Mouse (Mus musculus): ENCODE measurements around the gene Actg1. TPM values are rescaled to one million over a fixed set of nuclear protein-coding genes. Genes with fewer than 3 reads are reported as not detected.
A peak's percentile ranks its signal among the peaks of the same experiment; 100 is the strongest.
"Not testable (repeated sequence)": the region's sequence is repeated elsewhere in the genome, so short reads cannot be mapped to it uniquely, and the experiment has no call there.

The Actg1 gene
- polyA plus RNA-seq, 1 experiment = 7,516 TPM

- Histone ChIP-seq H3K27me3 (ENCODE audit: control insufficient read depth, insufficient read depth, insufficient read length) (no peaks in the 10 kb centered on the region), H3K79me3 (ENCODE audit: low read depth) (peaks cover 2% of the 10 kb centered on the region), H3ac (ENCODE audit: control insufficient read depth, insufficient read length, low read depth) (no peak overlapping the region), H3K79me2 (ENCODE audit: control insufficient read depth, insufficient read depth) (peaks cover 20% of the 10 kb centered on the region), H3K4me3 (ENCODE audit: insufficient read depth, poor library complexity, severe bottlenecking) (no peak overlapping the region), H3K36me3 (ENCODE audit: control insufficient read depth, insufficient read depth) (no peaks in the 10 kb centered on the region)
- TF ChIP-seq CEBPB (IDR thresholded peaks at IDR 0.05; ENCODE audit: low read depth) = no peak
- TF ChIP-seq MAX (IDR thresholded peaks at IDR 0.05) = no peak
- TF ChIP-seq MYOG (IDR thresholded peaks at IDR 0.05; ENCODE audit: control insufficient read depth, extremely low read depth, insufficient read length) = no peak
- TF ChIP-seq FOSL1 (IDR thresholded peaks at IDR 0.05; ENCODE audit: insufficient read depth, low read length, poor library complexity, severe bottlenecking) = no peak
- TF ChIP-seq USF1 (IDR thresholded peaks at IDR 0.05; ENCODE audit: low read depth) = no peak
- TF ChIP-seq MYOD1 (IDR thresholded peaks at IDR 0.05; ENCODE audit: control insufficient read depth, insufficient read length, low read depth) = no peak
- no peak for TF ChIP-seq CTCF (IDR thresholded peaks at IDR 0.05; ENCODE audit: control insufficient read depth, insufficient read depth, insufficient read length)
These were observed 6.2 kb upstream of the Actg1 start for GRCm38 (mm10) chr11:120354304-120355276.

- TF ChIP-seq CEBPB (IDR thresholded peaks at IDR 0.05; ENCODE audit: low read depth) = no peak
- peak; percentile 29 for TF ChIP-seq MYOD1 (IDR thresholded peaks at IDR 0.05; ENCODE audit: control insufficient read depth, insufficient read length, low read depth)
- TF ChIP-seq MAX (IDR thresholded peaks at IDR 0.05) = peak; percentile 48
- peak; percentile 79 for TF ChIP-seq CTCF (IDR thresholded peaks at IDR 0.05; ENCODE audit: control insufficient read depth, insufficient read depth, insufficient read length)
- TF ChIP-seq USF1 (IDR thresholded peaks at IDR 0.05; ENCODE audit: low read depth) = no peak
- peak; percentile 75 for TF ChIP-seq FOSL1 (IDR thresholded peaks at IDR 0.05; ENCODE audit: insufficient read depth, low read length, poor library complexity, severe bottlenecking)
- no peak for TF ChIP-seq MYOG (IDR thresholded peaks at IDR 0.05; ENCODE audit: control insufficient read depth, extremely low read depth, insufficient read length)
- H3ac ChIP-seq (ENCODE audit: control insufficient read depth, insufficient read length, low read depth) = peak overlapping the region; percentile 8
- H3K4me3 ChIP-seq (ENCODE audit: insufficient read depth, poor library complexity, severe bottlenecking) = no peak overlapping the region
These were observed 5.4 kb upstream of the Actg1 start for GRCm38 (mm10) chr11:120353500-120354303.

GRCm38 (mm10) chr11:120352571-120353290 lies 4.4 kb upstream of the Actg1 start:
- TF ChIP-seq MYOG (IDR thresholded peaks at IDR 0.05; ENCODE audit: control insufficient read depth, extremely low read depth, insufficient read length) (no peak), MYOD1 (IDR thresholded peaks at IDR 0.05; ENCODE audit: control insufficient read depth, insufficient read length, low read depth) (no peak), CEBPB (IDR thresholded peaks at IDR 0.05; ENCODE audit: low read depth) (no peak), MAX (IDR thresholded peaks at IDR 0.05) (peak; percentile 32), CTCF (IDR thresholded peaks at IDR 0.05; ENCODE audit: control insufficient read depth, insufficient read depth, insufficient read length) (no peak), USF1 (IDR thresholded peaks at IDR 0.05; ENCODE audit: low read depth) (no peak), FOSL1 (IDR thresholded peaks at IDR 0.05; ENCODE audit: insufficient read depth, low read length, poor library complexity, severe bottlenecking) (no peak)
- Histone ChIP-seq H3K79me3 (ENCODE audit: low read depth) (peaks cover 13% of the 10 kb centered on the region), H3K36me3 (ENCODE audit: control insufficient read depth, insufficient read depth) (no peaks in the 10 kb centered on the region), H3K79me2 (ENCODE audit: control insufficient read depth, insufficient read depth) (peaks cover 39% of the 10 kb centered on the region), H3K27me3 (ENCODE audit: control insufficient read depth, insufficient read depth, insufficient read length) (no peaks in the 10 kb centered on the region), H3K4me3 (ENCODE audit: insufficient read depth, poor library complexity, severe bottlenecking) (no peak overlapping the region), H3ac (ENCODE audit: control insufficient read depth, insufficient read length, low read depth) (peak overlapping the region; percentile 0)

More at GRCm38 (mm10) chr11:120353500-120354303, 5.4 kb upstream of the Actg1 start:
- Histone ChIP-seq H3K79me2 (ENCODE audit: control insufficient read depth, insufficient read depth) (peaks cover 29% of the 10 kb centered on the region), H3K27me3 (ENCODE audit: control insufficient read depth, insufficient read depth, insufficient read length) (no peaks in the 10 kb centered on the region), H3K36me3 (ENCODE audit: control insufficient read depth, insufficient read depth) (no peaks in the 10 kb centered on the region), H3K79me3 (ENCODE audit: low read depth) (peaks cover 10% of the 10 kb centered on the region)

GRCm38 (mm10) chr11:120352093-120352350 lies 3.7 kb upstream of the Actg1 start:
- H3K27me3 ChIP-seq (ENCODE audit: control insufficient read depth, insufficient read depth, insufficient read length) = not testable (repeated sequence)

GRCm38 (mm10) chr11:120351250-120352092 lies 3.1 kb upstream of the Actg1 start:
- peak overlapping the region; percentile 53 for H3ac ChIP-seq (ENCODE audit: control insufficient read depth, insufficient read length, low read depth)
- no peak overlapping the region for H3K4me3 ChIP-seq (ENCODE audit: insufficient read depth, poor library complexity, severe bottlenecking)
- no peaks in the 10 kb centered on the region for H3K27me3 ChIP-seq (ENCODE audit: control insufficient read depth, insufficient read depth, insufficient read length)
- H3K79me3 ChIP-seq (ENCODE audit: low read depth) = peaks cover 22% of the 10 kb centered on the region
- TF ChIP-seq FOSL1 (IDR thresholded peaks at IDR 0.05; ENCODE audit: insufficient read depth, low read length, poor library complexity, severe bottlenecking) = no peak
- no peak for TF ChIP-seq MYOD1 (IDR thresholded peaks at IDR 0.05; ENCODE audit: control insufficient read depth, insufficient read length, low read depth)
- TF ChIP-seq MYOG (IDR thresholded peaks at IDR 0.05; ENCODE audit: control insufficient read depth, extremely low read depth, insufficient read length) = no peak
- no peak for TF ChIP-seq MAX (IDR thresholded peaks at IDR 0.05)
- TF ChIP-seq CEBPB (IDR thresholded peaks at IDR 0.05; ENCODE audit: low read depth) = no peak
- no peak for TF ChIP-seq CTCF (IDR thresholded peaks at IDR 0.05; ENCODE audit: control insufficient read depth, insufficient read depth, insufficient read length)
- no peak for TF ChIP-seq USF1 (IDR thresholded peaks at IDR 0.05; ENCODE audit: low read depth)
- peaks cover 11% of the 10 kb centered on the region for H3K36me3 ChIP-seq (ENCODE audit: control insufficient read depth, insufficient read depth)
- H3K79me2 ChIP-seq (ENCODE audit: control insufficient read depth, insufficient read depth) = peaks cover 52% of the 10 kb centered on the region

More at GRCm38 (mm10) chr11:120352093-120352350, 3.7 kb upstream of the Actg1 start:
- not testable (repeated sequence) for H3K36me3 ChIP-seq (ENCODE audit: control insufficient read depth, insufficient read depth); H3ac ChIP-seq (ENCODE audit: control insufficient read depth, insufficient read length, low read depth); H3K4me3 ChIP-seq (ENCODE audit: insufficient read depth, poor library complexity, severe bottlenecking)
- Histone ChIP-seq H3K79me3 (ENCODE audit: low read depth) (peaks cover 19% of the 10 kb centered on the region), H3K79me2 (ENCODE audit: control insufficient read depth, insufficient read depth) (peaks cover 46% of the 10 kb centered on the region)
